Mouse (Mus musculus): ENCODE data around the gene Msl2.

- TF ChIP-seq E2F4 (IDR thresholded peaks at IDR 0.05; ENCODE audit: insufficient read depth): no peak
- no peak for TF ChIP-seq POLR2AphosphoS2 (IDR thresholded peaks at IDR 0.05; ENCODE audit: insufficient read length, low read depth)
Measured at GRCm38 (mm10) chr9:101113317-101113716, 39.4 kb downstream of the Msl2 start.

Data from myocyte (in vitro differentiated cells).